Mouse (Mus musculus): ENCODE data around the gene Cidec.

The Cidec gene

DNA sequence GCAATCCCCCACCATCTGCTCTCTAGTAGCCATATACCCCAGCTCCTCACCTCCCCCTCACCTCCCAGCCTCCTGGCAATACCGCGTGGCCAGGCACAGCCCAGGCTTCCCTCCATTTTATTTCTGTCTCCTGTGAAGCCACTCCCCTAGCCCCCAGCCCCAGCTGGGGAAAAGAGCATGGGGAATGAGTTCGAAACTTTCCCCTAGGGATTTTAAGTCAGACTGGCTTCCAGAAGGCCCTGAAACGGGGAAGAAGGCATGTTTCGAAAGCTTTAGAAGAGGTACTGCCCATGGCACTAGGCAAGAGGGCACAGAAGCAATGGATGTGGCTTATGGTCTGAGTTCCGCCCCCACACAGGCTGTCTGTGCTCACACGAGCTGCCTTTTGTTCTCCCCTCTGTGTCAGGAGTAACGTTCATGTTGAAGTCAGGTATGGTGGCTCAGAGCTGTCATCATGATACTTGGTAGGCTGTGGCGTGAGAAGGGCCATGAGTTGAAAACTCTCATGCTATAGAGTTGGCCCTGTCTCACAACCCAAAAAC lies at the start of gene Cidec:
Gene Cidec, minus strand, starts transcription at position 97 of the 542 bp plus-strand sequence.
- DNase-seq (ENCODE audit: low spot score): no peak

DNA sequence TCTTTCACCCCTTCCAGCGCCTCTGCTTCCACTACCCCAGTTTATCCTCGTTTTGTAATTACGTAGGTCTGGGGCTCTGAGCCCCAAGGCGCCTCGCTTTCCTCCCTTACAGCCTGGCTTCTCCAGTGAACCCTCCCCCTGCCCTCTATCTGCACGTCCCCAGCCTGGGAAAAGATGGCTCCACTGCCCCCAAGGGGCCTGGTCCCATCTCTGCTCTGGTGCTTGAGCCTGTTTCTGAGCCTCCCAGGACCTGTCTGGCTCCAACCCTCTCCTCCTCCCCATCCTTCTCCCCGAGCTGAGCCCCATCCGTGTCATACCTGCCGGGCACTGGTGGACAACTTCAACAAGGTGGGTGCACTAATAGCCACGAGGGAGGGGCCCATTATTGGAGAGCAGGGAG lies 48.2 kb upstream of the Cidec start:
- DNase-seq (ENCODE audit: low spot score): no peak

DNA sequence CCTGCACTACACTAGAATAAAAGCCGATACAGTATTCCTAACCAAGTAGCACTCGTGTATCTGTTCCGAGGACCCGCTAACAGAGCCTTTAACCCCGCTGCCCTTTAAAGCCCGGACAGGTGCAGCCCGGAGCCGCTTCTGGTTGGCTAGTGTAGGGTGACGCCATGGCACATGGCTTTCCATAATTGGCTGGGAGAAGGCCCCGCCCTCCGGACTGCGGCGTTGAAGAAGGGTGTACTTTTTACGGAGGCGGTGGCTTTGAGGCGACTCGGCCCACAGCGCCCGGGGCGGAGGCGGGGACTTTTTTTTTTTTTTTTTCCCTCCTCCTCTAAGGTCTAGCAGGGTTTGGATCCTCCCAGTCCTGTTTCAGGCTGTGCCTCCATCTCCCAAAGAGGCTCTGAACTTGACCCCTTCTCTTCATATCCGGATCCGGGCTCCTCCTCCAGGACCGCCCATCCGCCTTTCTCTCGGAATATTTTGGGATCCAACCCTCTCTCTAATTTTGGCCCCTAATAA lies 47.6 kb upstream of the Cidec start, which contains the start of gene Creld1:
Gene Creld1, plus strand, starts transcription at position 198 of the 516 bp plus-strand sequence.
- peak; percentile 91 for DNase-seq (ENCODE audit: low spot score)

DNA sequence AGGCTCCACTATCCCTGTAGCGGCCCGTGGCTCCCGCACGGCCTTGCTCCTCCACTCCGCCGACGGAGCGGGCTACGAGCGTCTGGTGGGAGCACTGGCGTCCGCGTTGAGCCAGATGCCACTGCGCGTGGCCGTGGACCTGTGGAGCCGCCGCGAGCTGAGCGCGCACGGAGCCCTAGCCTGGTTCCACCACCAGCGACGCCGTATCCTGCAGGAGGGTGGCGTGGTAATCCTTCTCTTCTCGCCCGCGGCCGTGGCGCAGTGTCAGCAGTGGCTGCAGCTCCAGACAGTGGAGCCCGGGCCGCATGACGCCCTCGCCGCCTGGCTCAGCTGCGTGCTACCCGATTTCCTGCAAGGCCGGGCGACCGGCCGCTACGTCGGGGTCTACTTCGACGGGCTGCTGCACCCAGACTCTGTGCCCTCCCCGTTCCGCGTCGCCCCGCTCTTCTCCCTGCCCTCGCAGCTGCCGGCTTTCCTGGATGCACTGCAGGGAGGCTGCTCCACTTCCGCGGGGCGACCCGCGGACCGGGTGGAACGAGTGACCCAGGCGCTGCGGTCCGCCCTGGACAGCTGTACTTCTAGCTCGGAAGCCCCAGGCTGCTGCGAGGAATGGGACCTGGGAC lies 47.0 kb upstream of the Cidec start:
- DNase-seq (ENCODE audit: low spot score): peak; percentile 50

DNA sequence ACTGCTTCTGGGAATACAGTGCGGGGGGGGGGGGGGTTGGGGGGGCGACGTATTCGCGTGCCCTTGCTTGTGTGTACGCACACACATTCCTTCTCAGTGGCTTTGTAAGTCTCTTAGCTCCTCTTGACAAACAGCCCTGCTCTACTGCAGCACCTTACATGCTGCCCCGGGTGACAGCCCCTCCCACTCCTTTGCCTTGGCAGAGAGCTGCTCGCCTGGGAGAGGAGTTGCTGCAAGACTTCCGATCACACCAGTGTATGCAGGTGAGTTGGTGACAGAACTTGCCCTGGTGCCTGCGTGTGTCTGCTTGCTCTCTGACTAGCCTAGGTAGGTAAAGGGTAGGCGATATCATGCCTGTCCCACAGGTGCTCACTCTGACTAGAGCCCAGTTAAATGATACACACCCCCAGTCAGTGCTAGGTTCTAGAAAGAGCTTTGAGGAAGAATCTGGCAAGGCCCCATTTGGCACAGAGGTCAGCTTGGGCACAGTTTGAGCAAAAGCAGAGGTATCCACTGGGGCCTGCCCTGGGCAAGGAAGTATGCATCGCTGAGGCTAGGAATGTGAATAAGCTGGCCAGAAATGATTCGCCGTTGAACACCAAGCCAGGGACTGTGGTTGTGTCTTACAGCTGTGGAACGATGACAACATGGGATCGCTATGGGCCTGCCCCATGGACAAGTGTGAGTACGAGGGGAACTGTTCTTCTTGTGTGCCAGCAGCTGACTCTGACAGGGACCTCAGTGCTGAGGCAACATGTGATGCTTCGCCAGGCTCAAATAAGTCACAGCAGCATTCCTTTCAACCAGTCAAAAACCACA lies 45.2 kb upstream of the Cidec start:
- no peak for DNase-seq (ENCODE audit: low spot score)

DNA sequence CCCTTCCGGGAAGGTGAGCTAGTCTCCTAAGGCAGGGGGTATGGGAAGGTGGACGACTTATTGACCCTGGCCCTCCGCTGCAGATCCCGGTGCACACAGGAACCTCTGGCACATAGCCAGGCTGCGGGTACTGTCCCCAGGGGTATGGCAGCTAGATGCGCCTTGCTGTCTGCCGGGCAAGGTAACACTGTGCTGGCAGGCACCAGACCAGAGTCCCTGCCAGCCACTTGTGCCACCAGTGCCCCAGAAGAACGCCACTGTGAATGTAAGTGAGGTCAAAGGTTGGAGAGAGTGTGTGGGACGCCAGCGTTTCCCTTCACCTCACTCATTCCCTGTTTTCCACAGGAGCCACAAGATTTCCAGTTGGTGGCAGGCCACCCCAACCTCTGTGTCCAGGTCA lies 43.3 kb upstream of the Cidec start:
- DNase-seq (ENCODE audit: low spot score): no peak

DNA sequence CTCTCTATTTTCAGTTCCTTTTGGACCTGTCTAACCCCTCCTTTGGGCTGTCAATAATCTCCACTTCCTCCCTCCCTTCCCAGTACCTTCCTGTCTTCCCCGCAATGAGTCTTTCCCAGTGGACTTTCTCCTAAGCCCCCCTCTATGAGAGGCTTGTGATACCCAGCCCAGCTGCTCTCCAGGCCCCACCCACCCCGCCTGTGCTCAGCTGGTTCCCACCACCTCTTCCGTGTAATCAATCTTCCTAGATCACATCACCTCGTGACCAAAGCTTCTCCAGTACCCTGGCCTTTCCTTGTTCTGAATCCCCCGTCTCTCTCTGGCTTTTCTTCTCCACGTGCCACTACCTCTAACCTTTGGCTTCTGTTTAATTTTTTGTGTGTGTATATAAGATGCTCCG lies 41.8 kb upstream of the Cidec start:
- DNase-seq (ENCODE audit: low spot score): no peak

DNA sequence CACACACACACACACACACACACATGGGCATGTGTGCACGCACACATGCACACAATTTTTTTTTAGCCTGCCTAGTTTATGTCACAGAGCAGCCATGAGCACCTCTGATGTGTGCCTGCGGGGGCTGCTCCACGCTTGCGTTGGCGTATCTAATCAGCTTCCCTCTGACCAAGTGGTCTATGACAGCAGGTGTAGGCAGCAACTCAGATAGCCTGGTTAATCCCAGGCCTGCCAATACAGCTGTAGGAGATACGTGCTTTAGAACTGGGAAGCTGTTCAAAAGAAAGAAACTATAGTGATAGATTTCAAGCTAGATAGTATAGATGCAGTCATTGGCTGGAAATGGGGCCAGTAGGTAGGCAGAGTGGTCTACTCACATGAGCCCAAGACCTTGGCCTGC lies 38.2 kb upstream of the Cidec start:
- no peak for DNase-seq (ENCODE audit: low spot score)

DNA sequence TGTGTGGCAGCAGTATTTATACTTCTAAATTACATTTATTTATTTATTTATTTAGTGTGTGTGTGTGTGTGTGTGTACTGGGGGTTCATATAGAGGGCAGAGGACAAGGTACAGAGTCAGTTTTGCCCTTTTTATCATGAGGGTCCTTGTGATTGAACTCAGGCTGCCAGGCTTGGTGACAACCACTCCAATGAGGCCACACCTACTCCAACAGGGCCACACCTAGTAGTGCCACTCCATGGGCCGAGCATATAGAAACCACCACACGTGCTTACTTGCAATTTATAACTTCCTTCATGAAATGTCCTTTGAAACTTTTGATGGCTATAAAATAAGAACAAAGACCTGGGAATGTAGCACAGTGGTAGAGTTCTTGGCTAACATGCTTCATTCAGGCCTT lies 37.7 kb upstream of the Cidec start:
- DNase-seq (ENCODE audit: low spot score): no peak

DNA sequence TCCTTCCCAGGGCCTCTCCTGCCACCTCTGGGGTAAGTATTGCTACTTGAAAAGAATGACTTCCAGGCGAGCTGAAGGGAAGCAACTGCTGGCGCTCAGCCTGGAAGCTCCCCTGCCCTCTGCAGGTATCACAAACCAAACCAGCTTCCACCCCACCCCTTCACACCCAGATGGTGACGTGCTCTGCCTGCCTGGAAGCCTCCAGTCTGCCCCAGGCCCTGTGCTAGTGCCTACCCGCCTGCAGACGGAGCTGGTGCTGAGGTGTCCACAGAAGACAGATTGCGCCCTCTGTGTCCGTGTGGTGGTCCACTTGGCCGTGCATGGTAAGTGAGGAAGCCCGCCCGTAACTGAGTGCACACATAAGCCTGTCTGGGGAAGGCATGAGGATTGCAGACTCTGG lies 36.5 kb upstream of the Cidec start:
- no peak for DNase-seq (ENCODE audit: low spot score)

DNA sequence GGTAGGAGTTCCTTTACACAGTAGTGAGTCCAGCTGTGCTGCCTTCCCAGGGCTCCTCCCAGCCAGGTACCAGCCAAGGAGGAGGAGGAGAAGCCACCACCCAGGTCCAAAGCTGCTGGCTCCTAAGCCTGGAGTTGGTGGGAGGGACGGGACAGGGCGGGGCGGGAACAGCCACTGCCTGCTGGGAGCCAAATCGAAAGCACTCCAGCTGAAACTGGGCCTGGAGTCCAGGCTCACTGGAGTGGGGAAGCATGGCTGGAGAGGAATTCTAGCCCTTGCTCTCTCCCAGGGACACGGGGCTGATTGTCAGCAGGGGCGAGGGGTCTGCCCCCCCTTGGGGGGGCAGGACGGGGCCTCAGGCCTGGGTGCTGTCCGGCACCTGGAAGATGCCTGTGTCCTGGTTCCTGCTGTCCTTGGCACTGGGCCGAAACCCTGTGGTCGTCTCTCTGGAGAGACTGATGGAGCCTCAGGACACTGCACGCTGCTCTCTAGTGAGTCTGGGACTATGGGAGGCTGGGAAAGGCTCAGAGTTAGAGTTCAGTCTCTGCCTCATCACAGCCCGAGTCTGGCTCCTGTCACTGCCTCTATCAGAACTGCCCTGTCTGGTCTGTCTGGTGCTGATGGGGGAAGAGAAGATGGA lies 35.9 kb upstream of the Cidec start, which contains the start of gene Il17rc:
Gene Il17rc, plus strand, starts transcription at position 131 of the 640 bp plus-strand sequence.
- DNase-seq (ENCODE audit: low spot score): no peak

DNA sequence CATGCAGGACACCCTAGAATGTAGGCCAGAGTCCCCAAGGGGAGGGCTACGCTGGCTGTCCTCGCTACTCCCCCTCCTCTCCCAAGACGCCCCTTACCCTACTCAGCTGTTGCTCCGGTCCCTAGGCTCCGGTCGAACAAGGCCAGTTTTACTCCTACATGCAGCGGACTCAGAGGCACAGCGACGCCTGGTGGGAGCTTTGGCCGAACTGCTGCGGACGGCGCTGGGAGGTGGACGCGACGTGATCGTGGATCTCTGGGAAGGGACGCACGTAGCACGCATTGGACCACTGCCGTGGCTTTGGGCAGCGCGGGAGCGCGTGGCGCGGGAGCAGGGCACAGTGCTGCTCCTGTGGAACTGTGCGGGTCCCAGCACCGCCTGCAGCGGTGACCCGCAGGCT lies 33.9 kb upstream of the Cidec start:
- peak; percentile 15 for DNase-seq (ENCODE audit: low spot score)

DNA sequence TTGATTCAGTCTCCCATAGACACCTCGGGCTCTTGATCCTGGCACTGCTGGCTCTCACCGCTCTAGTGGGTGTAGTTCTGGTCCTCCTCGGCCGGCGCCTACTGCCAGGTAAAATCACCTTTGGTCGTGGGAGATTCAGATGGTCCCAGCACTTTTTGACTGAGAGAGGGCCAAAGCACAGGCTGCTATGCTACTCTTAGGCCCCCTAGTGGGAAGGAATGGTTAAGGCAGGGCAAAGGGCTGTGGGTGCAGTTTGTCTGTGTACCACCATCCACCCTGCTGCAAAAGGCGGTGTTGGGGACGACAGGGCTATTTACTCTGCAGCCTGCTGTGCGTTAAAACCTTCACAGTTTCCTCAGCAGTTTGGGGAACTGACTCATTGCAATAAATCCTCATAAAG lies 33.5 kb upstream of the Cidec start:
- DNase-seq (ENCODE audit: low spot score): peak; percentile 76

DNA sequence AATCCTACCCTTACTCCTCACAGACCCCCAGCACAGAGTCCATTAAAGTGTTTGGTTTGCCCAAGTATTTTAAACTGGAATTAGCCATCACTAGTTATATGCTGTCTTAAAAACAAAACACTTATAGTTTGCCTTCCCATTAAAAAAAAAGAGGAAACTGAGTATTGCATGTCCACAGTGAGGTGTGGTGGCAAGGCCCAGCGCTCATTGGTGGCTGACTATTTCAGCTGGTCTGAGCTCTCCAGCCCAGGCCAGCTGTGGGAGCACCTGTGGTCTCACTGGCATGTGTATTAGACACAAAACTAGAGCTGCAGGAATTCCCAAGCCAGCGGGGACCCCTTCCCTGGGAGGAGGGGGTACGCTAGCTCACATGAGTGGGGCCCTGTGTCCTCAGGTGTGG lies 33.0 kb upstream of the Cidec start:
- DNase-seq (ENCODE audit: low spot score): no peak

DNA sequence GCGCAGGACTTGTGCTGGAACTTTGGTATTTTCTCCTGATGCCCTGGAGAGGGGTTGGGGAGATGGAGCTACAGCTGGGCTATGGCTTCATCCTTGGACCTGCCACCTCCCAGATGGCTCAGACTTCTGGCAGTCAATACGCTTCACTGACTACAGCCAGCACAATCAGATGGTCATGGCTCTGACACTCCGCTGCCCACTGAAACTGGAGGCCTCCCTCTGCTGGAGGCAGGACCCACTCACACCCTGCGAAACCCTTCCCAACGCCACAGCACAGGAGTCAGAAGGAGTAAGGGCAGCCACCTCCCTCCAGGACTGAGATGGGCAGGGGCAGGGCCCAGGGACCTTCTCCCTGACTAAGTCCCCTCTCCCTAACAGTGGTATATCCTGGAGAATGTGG lies 30.0 kb upstream of the Cidec start:
- DNase-seq (ENCODE audit: low spot score): no peak

DNA sequence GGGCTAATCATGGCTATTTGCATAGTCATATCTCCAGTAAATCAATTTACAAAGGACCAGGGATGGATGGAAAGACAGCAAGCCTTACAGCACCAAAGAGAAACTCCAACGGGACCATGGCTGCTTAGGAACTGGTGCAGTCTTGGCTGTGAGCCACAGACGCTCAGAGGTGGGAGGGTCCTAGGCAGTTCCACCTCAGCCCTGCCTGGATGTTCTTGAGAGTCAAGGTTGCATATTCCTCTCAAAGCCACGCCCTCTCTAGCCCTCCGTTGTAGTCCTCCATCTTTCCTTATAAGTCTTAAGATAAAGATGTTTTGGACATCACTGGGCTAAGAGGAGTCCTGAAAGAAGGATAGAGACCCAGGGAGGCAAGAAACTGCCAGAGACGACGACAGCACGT lies 28.5 kb upstream of the Cidec start:
- no peak for DNase-seq (ENCODE audit: low spot score)

DNA sequence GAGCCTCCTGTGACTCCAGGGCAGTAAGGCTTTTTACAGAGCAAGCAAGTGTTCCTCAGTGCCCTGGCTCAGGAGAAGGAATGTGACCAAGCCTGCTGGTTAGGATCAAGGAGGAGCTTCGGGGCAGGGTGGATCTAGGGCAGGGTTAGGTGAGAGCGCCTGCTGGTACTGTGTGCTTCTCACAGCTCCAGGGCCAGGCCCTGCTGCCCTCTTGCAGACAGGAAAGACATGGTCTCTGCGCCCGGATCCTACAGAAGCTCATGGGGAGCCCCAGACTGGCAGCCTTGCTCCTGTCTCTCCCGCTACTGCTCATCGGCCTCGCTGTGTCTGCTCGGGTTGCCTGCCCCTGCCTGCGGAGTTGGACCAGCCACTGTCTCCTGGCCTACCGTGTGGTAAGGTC lies 23.1 kb upstream of the Cidec start:
- no peak for DNase-seq (ENCODE audit: low spot score)

DNA sequence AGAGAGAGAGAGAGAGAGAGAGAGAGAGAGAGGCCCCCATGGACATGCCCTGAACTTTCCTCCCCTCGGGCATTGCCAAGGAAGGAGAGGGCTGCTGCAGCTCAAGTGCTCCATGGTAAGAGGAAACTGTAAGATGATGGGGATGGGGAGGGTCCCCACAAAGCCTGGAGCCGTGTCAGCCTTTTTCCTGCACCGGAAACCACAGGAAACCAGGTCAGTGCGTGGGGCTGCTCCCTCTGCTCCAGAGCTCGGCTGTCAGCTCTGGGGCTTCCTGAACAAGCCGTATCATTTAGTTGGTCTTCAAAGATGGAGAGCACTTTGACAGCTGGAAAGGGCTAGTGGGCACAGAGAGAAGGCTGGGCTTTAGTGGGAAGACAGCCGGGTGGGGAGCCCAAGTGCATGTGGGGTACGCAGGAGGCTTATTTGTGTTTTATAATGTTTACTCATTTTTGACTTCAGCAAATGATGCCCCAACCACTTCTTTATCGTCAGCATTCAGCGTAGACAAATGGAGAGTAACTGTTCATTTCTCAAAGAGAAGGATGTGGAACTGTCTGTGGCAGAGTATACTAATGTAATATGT lies 22.5 kb upstream of the Cidec start, which contains the start of gene Il17re:
Gene Il17re, plus strand, starts transcription at position 533 of the 583 bp plus-strand sequence.
- DNase-seq (ENCODE audit: low spot score): no peak

DNA sequence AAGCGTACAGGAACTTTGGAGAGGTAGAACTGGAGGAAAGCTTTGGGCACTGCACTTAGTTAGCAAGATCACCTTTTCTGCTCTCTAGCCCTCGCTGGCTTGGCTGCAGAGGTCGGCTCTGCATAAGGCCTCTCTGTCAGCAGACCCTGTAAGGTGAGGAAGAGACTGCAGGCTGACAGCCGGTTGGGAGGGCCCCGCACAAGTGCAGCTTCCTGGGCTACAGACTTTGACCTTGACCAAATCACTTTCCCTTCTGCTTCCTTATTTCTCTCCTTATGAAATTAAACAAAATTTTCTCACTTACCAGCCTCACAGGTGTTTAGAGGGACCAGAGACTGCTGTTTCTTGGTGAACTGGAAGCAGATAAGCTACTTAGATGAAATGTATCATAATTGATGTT lies 19.4 kb upstream of the Cidec start:
- no peak for DNase-seq (ENCODE audit: low spot score)

DNA sequence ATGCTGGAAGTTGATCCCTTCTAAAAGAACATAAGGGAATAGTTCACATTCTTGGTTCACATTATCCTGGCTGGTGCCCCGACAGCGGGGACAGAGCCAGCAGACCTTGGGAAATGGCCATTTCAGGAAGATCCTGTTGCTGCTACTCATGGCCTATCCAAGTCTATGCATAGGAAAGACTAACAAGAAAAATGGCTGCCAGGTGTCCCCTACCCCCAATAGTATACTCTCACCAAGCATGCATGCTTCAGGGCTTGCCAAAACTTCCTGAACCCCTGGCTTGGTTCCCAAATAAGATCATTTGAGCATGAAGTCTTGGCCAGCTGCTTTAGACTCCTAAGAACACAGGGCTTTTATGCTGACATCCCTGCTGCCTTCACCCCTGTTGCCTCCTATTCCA lies 16.3 kb upstream of the Cidec start:
- DNase-seq (ENCODE audit: low spot score): no peak

DNA sequence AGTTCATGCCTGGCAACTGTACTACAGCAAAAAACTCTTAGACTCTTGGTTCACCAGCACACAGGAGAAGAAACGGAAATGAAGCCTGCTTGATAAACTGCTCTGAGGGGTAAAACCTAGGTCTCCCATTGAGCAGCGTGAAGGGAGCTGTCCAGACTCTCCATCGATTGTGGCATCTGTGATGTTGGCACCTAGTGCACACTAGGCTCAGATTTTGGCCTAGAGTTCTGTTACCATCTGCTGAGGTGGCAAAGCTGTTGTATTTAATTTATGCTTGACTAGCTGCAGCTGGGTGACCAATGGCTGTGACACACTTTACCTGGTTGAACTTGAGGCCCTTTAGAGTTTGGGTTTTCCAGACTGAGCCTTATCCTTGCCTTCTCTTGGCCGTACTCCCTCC lies 12.1 kb upstream of the Cidec start:
- no peak for DNase-seq (ENCODE audit: low spot score)

All from T-cell, adult 2 months (primary cell).